Mouse (Mus musculus) kidney, adult 8-10 months (tissue): ENCODE measurements at regions not wholly inside any gene's neighbourhood (a gene's known extent, or its start where the extent isn't known, plus 50 kb on each side); places are given as distances from the start of the nearest gene placed in this dataset.

Experiments used
- DNase-seq, 2 experiments: peaks; one replicate each; pipeline ENCODE4 v3.0.0; 2022

DNA sequence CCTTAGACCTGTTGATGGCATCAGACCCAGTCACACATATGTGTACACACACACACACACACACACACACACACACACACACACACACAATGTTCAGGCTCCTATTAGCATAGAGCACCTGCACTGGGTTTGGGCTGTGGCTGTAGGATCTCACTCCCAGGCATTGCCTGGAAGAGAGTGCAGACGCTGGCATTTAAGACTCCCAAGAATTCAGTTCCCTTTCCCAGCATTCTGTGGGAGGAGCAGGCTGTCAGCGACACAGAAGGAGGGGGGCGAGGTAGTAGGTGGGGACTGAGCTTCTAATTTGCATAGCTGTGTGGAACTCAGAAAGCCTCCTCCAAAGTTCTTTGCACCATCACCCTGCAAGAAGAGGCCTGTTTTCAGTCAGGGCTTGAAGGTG lies 374.2 kb upstream of the Fam49b start:
- DNase-seq, result peak in 1 of 2 experiments; percentile 9

DNA sequence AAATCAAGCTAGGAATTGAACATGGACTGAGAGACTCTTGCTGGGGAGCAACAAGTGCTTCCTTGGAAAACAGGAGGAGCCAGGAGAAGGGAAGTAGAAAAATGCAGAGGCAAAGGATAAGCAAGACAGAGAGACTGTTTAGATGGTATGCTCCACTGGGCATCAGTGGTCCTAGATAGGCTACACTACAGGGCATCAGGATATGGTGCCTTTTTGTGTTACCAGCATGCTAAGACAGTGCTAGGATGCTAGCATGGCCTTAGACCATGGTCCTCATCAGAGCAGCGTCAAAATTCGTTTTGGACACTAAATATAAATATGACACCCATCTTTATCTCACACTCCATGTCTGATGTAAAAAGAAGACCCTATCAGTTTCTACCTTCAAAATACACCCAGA lies 374.6 kb upstream of the Fam49b start:
- DNase-seq, result no peak

DNA sequence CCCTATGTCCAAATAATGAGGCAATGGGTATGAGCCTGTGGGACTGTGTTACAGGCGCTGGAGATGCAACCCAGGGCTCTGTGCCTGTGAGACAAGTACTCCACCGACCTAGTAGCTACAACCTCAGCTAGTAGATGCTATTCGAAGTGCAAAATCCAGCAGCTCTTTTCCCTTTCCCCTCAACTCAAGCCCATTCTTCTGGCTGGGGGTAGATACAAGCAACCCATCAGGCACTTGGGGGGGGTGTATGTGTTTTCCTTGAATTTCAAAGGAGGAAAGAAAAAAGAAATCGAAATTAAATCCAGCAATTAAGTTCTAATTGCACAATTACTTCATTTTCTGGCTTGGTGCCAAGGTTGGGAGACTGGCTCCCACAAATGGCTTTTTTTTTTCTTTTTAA lies 372.4 kb upstream of the Gm21798 start:
- no peak for DNase-seq

DNA sequence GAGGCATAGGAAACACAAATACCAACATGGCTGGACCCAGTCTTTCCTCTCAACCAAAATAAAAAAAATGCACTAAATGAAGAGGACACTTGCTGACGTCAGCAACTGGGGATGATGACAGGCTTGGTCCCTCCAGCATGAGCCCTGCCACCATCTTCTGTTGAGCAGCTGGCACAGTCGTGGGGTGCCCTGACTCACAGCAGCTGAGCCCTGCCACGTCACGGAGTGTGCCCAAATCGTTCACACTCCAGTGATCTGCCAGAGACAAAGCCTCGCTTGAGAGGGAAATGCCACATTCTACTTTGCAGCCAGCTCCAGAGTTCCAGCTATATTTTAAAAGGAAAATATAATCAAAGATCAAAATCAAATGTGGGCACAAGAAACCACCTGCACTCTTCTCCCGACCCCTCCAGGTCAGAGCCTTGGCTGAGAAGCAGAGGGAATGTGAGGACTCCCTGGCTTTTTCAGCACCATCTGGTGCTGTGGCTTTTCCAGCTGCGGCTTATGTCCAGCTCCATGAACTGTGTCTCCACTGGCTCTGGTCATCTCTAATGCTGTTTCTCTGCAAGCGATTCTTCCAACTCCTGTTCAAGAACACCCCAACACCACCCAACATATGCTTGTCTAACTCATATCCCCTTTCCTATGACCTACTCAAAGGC lies 371.0 kb upstream of the Gm21798 start:
- peak in 1 of 2 experiments; percentile 31 for DNase-seq

DNA sequence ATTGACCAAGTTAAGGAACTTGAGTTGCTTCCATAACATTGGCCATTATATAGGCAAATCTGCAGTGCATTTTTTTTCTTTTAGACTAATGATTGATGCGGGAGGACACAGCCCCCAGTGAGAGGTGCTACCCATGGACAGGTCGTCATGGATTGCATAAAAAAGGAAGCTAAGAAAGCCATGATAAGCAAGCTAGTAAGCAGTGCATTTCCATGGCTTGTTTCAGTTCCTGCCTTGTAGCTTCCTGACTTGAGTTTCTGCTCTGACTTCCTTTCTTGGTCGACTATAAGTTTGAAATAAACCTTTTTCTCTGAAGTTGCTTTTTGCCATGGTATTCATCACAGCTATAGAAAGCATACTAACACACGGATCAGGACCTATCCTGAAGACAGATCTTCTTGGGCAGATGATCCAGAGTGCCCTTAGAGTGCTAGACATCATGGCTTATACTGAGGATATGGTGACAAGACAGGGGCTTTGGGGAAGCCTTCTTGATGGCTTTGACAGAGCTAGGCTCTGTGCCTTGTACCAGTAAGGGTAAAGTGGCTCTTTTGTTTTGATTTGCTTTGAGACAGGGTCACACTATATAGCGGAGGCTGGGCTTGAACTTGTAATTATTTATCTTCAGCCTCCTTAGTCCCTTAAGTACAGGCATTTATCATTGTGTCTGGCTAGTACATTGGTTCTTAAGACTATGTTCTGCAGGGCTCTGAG lies 370.1 kb upstream of the Gm21798 start:
- no peak for DNase-seq

DNA sequence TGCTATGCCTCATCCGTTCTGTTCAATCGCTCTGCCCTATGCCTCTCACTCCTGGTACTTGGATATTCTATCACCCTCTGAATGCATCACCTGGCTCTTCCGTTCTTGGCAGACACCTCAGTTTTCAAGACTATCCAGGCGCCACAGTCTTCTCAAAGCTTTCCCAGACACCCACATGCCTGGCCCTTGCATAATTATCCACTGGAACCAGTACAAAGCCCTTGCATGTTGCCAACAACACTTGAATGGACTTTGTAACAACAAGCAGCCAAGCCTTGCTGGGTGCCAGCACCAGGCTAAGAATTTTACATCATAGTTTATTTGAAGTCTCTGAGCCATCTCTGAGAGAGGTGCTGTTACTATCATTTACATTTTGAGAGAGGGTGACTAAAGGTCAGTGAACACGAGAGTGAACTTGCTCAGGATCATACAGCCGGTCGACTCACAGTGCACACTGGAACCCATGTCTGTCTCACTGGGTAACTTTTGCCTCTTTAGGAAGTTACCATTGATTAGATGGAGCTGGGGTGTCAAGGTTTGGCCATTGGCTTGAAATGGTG lies 368.8 kb upstream of the Gm21798 start:
- peak; percentile 73 to 86 for DNase-seq

DNA sequence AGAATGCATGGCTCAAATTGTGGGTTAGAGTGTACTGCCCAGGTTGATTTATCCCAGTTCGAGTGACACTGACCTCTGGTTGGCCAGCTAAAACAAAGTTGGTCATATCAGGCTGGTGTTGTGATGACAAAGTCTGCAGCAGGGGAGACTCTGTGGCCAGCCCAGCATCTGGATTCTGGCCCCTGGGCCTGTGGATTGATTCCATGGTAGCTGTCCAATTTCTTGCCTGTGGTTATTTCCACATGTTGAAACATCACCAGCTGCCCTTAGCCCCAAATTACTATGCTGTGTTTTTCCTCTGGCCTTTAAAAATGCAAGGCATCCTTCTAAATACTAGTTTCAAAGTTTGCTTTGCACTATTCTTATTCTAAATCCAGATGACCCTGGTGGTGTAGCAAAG lies 346.8 kb upstream of the Gm21798 start:
- DNase-seq, result no peak

DNA sequence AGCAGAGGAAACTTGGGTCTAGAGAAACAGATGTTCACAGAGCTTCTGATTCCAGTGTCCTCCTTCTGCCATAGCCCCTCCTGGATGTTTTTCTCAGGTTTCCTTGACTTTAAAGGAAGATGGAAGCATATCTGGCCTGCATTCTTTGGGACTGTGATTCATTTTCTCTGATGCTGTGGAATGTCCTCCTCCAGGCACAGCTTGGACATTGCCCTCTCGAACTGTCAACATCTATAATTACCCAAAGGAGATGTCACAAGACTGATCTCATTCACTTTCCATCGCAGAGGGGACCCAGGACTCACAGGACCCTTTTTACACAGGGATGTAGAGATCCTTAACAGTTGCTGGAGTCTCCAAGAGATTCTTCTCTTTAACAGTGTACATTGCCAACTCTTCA lies 345.9 kb upstream of the Gm21798 start:
- no peak for DNase-seq

DNA sequence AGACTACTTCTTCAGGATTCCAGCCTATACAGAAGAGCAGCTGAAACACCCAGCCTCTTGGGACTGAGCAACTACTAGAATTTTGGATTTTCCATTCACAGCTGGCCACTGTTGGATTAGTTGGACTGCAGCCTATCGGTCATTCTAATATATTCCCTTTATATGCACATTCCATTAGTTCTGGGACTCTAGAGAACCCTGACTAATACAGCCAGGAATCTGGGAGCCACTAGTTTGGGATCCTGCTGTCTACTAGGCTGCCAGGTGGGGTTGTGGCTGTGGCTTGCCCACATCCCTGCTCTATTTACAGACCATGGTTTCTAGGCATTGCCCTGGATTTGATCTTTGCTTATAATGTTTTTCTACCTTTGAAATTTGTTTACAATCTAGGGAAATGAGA lies 343.3 kb upstream of the Gm21798 start:
- no peak for DNase-seq

DNA sequence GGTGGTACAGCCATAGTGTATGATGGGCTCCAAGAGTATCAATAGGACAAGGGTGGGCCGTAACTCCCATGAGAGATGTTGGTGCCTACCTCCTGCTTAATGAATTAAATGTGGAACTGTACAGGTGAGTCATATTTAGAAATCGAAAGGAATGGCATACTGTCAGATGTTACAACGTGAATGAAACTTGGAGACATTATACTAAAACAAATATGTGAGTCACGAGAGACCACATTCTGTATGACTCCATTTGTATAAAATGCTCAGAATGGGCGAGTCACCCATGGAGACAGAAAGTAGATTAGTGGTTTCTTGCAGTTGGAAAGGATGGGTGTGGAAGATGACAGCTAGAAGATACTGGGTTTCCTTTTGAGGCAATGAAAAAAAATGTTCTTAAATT lies 340.4 kb upstream of the Gm21798 start:
- no peak for DNase-seq

DNA sequence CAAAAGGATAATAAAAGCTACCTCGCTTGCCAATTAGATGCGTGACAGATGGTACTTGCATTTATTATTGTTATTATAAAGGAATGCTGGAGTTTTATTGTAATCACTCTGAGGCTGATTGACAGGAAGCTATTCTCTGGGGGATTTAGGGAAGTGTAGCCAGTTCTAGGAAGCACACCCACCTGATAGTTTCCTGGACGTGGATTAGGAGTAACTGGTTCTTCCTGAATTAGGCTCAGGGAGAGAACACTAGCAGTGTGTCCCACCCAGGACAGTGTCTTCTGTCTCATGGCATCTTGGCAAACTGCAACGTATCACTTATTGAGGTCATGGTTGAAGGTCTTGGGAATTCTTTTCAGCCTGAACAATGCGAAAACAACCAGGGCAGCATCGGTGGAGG lies 336.9 kb upstream of the Gm21798 start:
- no peak for DNase-seq

DNA sequence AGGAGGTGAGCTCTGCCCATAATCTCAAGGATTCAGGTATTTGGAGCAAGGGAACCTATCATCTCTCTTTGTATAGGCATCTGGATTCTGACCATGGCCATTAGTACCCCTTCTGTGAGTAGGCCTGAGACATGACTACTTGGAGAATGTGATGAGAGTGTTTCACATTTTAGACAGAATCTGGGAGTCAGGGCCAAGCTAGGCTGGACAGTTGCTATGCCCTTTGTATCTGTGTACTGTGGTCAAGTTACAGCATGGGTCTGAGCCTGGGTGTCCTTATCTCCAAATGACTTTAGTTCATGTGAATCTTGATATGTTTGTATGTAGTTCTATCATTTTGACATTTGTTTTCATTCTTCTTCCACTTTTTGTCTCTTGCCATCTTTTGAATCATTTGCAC lies 336.3 kb upstream of the Gm21798 start:
- no peak for DNase-seq

DNA sequence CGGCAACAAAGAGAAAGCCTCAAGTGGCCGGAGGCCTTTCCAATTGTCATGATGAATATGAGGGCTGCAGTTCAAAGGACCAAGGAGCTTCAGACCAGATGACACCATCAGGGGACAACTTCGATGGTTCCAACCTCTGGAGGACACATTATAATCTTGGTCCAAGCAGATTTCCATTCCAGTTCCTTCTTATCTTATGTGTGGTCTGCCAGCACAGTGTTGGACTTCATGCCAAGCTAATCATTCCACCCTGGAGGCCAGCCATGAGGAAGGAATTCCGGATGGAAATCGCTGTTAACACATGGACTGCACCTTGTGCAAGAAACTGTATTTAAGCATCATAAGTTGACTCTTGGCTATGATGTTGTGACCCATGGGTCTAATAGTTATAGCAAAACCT lies 334.5 kb upstream of the Gm21798 start:
- DNase-seq, result no peak

DNA sequence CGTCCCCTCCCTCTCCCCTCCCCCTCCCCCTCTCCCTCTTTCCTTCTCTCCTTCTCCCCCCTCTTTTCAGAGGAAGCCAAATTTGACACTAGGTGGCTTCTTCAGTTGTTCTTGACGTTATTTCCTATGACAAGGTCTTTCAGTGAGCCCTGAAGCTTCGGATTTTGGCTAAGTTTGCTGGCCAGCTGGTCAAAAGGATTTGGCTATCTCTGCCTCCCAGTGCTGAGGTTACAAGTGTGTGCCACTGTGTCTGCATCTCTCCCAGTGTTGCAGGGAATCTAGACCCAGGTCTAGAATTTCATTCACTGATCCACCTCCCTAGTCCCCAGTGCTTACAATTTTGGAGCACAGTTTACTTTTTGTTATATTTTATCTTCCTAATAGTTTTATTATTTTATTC lies 329.7 kb upstream of the Gm21798 start:
- DNase-seq, result no peak

DNA sequence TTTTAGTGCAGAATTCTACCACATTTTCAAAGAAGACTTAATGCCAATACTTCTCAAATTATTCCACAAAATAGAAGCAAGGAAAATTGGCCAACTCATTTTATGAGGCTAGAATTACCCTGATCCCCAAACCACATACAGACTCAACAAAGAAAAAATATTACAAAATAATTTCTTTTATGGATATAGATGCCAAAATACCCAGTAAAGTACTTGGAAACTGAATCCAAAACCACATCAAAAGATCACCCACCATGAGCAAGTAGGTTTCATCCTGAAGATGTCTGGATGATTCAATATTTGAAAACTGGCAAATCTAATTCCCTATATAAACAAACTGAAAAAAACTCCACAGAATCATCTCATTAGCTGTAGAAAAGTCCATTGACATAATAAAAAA lies 316.7 kb upstream of the Gm21798 start:
- DNase-seq, result no peak

DNA sequence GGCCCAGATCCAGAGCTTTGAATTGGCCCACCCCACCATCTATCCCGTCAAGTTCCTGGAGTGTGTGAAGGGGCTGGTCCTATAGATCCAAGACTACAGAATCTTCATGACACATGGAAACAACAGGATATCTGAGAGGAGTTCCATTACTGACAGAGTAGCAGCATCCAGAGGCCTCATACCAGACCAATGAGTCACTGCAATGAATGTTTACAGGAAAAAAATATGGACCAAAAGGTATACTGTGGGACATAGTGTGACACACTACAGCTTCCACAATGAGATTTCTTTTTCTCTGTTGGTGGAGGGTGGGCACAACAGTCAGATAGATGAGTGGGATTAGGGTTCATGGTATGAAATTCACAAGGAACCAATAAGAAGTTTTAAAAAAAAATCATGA lies 316.0 kb upstream of the Gm21798 start:
- no peak for DNase-seq

DNA sequence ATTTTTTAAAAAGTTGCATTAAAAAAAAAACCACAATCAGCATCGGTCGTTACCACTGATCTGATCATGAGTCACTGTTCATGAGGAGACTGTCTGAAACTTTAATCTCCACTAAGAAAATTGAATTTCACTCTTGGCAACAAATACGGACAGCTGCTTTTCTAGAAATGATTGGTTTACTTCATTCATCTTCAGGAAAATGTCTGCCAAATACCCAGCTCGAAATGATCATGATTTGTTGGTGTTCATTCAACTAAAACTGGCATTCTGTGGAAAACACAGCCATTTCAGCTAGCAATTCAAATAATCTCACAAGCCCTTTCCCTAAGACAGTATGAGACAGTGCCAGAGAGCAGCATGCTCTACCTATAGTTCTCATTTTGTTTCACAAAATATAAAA lies 312.7 kb upstream of the Gm21798 start:
- no peak for DNase-seq

DNA sequence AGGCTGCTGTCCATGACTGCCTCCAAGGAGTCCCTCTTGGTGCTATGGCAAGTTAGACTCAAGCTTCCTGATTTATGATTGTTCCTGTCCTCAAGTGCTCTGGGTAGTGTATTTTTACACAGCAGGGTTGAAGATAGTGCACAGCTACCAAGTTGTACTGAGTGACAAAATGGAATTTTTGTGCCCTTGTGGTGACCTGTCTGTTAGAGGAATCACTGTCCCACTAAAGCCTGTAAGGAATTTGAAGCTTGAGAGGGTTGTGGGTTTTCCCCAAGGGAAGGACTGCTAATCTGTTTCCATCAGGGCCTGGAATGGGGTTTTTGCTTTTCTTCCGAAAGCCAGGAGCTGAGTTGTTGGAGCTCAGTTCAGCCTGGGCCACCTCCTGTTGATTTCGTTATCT lies 306.8 kb upstream of the Gm21798 start:
- DNase-seq, result no peak

DNA sequence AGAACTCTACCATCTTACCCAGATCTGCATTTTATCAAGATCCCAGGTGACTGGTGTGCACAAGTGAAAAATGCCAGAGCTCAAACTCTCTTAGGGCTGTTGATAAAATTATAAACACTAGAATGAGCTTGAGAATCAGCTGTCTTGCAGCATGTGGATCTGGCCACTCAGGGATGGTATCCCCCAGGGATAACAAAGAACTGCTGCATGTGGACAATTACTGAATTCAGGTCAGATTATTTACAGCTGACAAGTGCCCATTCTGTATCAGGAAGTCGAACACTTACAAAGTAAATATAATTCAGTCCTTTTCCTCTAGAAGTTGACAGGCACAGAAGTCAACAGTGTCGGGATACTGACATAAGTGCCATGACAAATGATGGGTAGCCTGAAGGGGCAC lies 306.3 kb upstream of the Gm21798 start:
- DNase-seq, result no peak

DNA sequence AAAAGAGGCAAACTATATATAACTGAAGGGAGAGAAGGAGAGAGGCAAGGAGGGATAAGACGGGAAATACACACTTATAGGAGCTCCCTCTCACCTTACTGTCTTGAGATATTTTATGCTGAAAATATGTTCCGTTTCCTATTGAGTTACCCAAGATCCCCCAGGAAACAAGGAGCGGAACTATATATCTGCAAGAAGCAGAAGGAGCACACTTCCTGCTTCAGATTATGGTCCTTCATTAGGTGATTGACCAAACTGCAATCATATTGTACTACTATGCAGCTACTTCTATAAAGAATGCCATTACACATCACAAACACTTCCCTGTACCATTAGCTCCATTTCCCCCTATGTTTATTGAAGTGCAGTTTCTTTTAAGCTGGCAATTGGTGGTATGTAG lies 304.9 kb upstream of the Gm21798 start:
- no peak for DNase-seq

DNA sequence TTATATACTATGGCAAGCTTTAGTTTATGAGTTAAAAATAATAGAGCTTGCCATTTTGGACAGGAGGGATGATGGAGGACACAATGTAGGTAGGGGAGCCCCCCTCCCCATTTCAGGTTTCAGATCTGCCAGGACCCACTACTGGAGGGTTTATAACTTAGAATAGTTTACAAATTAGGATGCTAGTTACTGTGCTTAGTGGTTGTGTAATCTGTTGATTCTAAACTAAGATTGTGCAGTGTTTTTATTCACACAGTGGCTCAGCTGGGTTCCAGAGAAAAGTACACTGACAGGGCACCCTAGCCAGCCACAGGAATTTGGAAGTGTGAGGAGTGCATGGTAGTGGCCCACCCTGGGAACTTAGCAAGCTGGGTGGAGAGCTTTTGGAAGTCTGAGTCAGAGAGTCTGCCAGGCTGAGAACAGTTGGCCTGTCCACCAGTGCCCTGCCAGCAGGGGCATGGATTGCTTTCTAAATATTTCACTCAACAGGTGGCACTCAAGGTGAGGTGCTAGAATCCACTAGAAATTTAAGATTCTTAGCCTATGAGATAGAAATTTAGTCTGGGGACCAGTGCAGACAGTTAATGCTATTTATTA lies 303.9 kb upstream of the Gm21798 start:
- no peak for DNase-seq

DNA sequence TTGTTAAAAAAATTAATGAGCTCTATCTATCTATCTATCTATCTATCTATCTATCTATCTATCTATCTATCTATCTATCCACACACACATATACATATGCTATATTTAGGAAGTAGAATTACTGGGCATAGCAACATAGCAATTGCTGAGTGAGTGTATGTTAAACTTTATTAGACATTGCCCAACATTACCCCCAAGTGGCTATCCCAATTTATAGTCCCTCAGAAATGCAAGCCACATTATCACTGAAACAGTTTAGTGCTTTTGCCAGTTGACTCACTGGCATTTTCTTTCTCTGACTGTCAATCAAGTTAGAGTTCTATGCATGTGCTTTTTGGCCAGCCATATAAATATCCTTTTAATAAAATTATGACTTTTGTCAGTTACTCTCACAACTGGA lies 302.3 kb upstream of the Gm21798 start:
- DNase-seq, result no peak

DNA sequence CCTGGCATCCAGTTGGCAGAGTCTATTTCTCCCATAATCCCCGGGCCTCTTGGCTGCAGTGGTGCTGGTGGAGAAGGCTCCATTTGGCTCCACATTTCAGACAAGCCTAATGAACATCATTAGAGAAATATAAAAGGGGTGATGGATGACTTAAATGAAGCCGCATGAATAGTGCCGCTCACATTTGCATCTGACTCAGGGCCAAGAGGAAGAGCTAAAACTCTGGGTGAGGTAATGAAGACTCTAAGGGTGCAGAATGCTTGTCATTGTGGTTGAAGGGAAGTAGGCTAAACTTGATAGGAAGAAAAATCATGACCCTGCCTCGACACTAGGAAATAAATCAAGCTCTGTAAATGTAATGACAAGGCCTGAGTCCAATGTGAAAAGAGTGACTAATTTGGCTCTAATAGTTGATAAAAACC lies 298.3 kb upstream of the Gm21798 start:
- no peak for DNase-seq

DNA sequence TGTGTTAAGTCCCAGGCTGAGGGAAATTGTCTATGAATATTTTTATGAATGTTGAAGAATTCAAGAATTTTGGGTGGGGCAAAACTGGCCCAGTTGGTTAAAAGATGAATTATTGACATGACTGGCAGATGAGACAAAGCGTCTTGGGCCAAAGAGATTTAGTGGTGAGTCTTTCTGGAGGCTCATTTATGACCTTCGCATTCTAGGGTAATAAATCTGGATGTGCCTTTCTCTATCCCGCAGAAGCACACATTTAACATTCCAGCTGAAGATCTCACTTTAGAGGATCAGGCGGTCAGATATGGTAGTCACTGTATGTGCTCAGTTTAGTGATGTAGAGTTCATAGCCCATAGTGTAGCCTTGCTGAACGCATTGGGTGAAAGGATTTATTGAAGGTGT lies 296.9 kb upstream of the Gm21798 start:
- no peak for DNase-seq
